Mouse (Mus musculus): ENCODE measurements around the gene Homez. TPM values are rescaled to one million over a fixed set of nuclear protein-coding genes. Genes with fewer than 3 reads are reported as not detected.

The Homez gene
- 12.0 and 12.4 TPM in 2 replicates for polyA plus RNA-seq (2012; rRNA removed)

GRCm38 (mm10) chr14:54870861-54871260, at the start of gene Homez:
Gene Homez (minus strand): TSS chr14:54870961.
- Histone ChIP-seq H3K4me3 (replicated peaks; ENCODE audit: insufficient read depth, low read depth, low read length) (no peak within 1 kb of the TSS), H3K4me1 (ENCODE audit: control insufficient read depth, insufficient read depth, low read length) (no peaks in the 10 kb centered on the region), H3K27ac (ENCODE audit: insufficient read depth, low read length) (no peak within 1 kb of the TSS), H3K27me3 (ENCODE audit: control insufficient read depth, insufficient read depth, low read length) (no peaks in the 10 kb centered on the region)
- TF ChIP-seq CTCF (IDR thresholded peaks at IDR 0.05; ENCODE audit: borderline replicate concordance, insufficient read depth, low read depth, low read length) (no peak), POLR2A (IDR thresholded peaks at IDR 0.05; ENCODE audit: borderline replicate concordance, insufficient read depth, low read length) (no peak)
- DNase-seq, result no peak
- 90% methylated on average over 5 of the region's 5 CpGs for whole genome bisulfite sequencing

- TF ChIP-seq POLR2A (IDR thresholded peaks at IDR 0.05; ENCODE audit: borderline replicate concordance, insufficient read depth, low read length) (no peak), CTCF (IDR thresholded peaks at IDR 0.05; ENCODE audit: borderline replicate concordance, insufficient read depth, low read depth, low read length) (no peak)
- DNase-seq, result no peak
- 90% methylated on average over 16 of the region's 16 CpGs for WGBS
- Histone ChIP-seq H3K27me3 (ENCODE audit: control insufficient read depth, insufficient read depth, low read length) (no peaks in the 10 kb centered on the region), H3K4me3 (replicated peaks; ENCODE audit: insufficient read depth, low read depth, low read length) (no peak overlapping the region), H3K4me1 (ENCODE audit: control insufficient read depth, insufficient read depth, low read length) (no peaks in the 10 kb centered on the region), H3K27ac (ENCODE audit: insufficient read depth, low read length) (no peak overlapping the region)
These were observed 49.4 kb upstream of the Homez start for GRCm38 (mm10) chr14:54920076-54920685.

- no peak for TF ChIP-seq CTCF (IDR thresholded peaks at IDR 0.05; ENCODE audit: borderline replicate concordance, insufficient read depth, low read depth, low read length)
- Histone ChIP-seq H3K4me1 (ENCODE audit: control insufficient read depth, insufficient read depth, low read length) (peaks cover 7% of the 10 kb centered on the region), H3K27ac (ENCODE audit: insufficient read depth, low read length) (peak overlapping the region; percentile 89), H3K4me3 (replicated peaks; ENCODE audit: insufficient read depth, low read depth, low read length) (peak overlapping the region; percentile 86), H3K27me3 (ENCODE audit: control insufficient read depth, insufficient read depth, low read length) (no peaks in the 10 kb centered on the region)
- peak; percentile 36 to 60 for DNase-seq
- WGBS, result 3% methylated on average over 10 of the region's 10 CpGs
These were observed 42.6 kb upstream of the Homez start for GRCm38 (mm10) chr14:54913343-54913742.

GRCm38 (mm10) chr14:54912886-54913285, 42.1 kb upstream of the Homez start, which contains the start of gene Slc22a17:
Gene Slc22a17 (minus strand): TSS chr14:54913132.
- H3K4me1 ChIP-seq (ENCODE audit: control insufficient read depth, insufficient read depth, low read length), result peaks cover 7% of the 10 kb centered on the region
- DNase-seq, result peak; percentile 83 to 84
- TF ChIP-seq CTCF (IDR thresholded peaks at IDR 0.05; ENCODE audit: borderline replicate concordance, insufficient read depth, low read depth, low read length) (no peak), POLR2A (IDR thresholded peaks at IDR 0.05; ENCODE audit: borderline replicate concordance, insufficient read depth, low read length) (peak; percentile 92)
- peak within 1 kb of the TSS; percentile 89 for H3K27ac ChIP-seq (ENCODE audit: insufficient read depth, low read length)
- peak within 1 kb of the TSS; percentile 86 for H3K4me3 ChIP-seq (replicated peaks; ENCODE audit: insufficient read depth, low read depth, low read length)
- H3K27me3 ChIP-seq (ENCODE audit: control insufficient read depth, insufficient read depth, low read length), result no peaks in the 10 kb centered on the region
- WGBS, result 1% methylated on average over 28 of the region's 28 CpGs

GRCm38 (mm10) chr14:54912109-54912850, 41.5 kb upstream of the Homez start:
- Histone ChIP-seq H3K4me1 (ENCODE audit: control insufficient read depth, insufficient read depth, low read length) (peaks cover 7% of the 10 kb centered on the region), H3K27ac (ENCODE audit: insufficient read depth, low read length) (peak overlapping the region; percentile 89), H3K4me3 (replicated peaks; ENCODE audit: insufficient read depth, low read depth, low read length) (peak overlapping the region; percentile 86), H3K27me3 (ENCODE audit: control insufficient read depth, insufficient read depth, low read length) (no peaks in the 10 kb centered on the region)
- under 1% methylated on average over 57 of the region's 69 CpGs for WGBS
- DNase-seq, result peak; percentile 51 to 56
- TF ChIP-seq CTCF (IDR thresholded peaks at IDR 0.05; ENCODE audit: borderline replicate concordance, insufficient read depth, low read depth, low read length) (no peak), POLR2A (IDR thresholded peaks at IDR 0.05; ENCODE audit: borderline replicate concordance, insufficient read depth, low read length) (no peak)

- 80% methylated on average over 7 of the region's 7 CpGs for WGBS
- H3K27me3 ChIP-seq (ENCODE audit: control insufficient read depth, insufficient read depth, low read length), result no peaks in the 10 kb centered on the region
- no peak overlapping the region for H3K4me3 ChIP-seq (replicated peaks; ENCODE audit: insufficient read depth, low read depth, low read length)
- DNase-seq, result no peak
- H3K27ac ChIP-seq (ENCODE audit: insufficient read depth, low read length), result no peak overlapping the region
- no peak for TF ChIP-seq POLR2A (IDR thresholded peaks at IDR 0.05; ENCODE audit: borderline replicate concordance, insufficient read depth, low read length)
- no peak for TF ChIP-seq CTCF (IDR thresholded peaks at IDR 0.05; ENCODE audit: borderline replicate concordance, insufficient read depth, low read depth, low read length)
- H3K4me1 ChIP-seq (ENCODE audit: control insufficient read depth, insufficient read depth, low read length), result peaks cover 7% of the 10 kb centered on the region
These were observed 37.9 kb upstream of the Homez start for GRCm38 (mm10) chr14:54908682-54909081.

- Histone ChIP-seq H3K4me3 (replicated peaks; ENCODE audit: insufficient read depth, low read depth, low read length) (no peak overlapping the region), H3K27ac (ENCODE audit: insufficient read depth, low read length) (no peak overlapping the region), H3K4me1 (ENCODE audit: control insufficient read depth, insufficient read depth, low read length) (peaks cover under 1% of the 10 kb centered on the region; the same call in 1 of the 2 replicates), H3K27me3 (ENCODE audit: control insufficient read depth, insufficient read depth, low read length) (no peaks in the 10 kb centered on the region)
- no peak for DNase-seq
- WGBS, result 92% methylated on average over 4 of the region's 4 CpGs
- TF ChIP-seq POLR2A (IDR thresholded peaks at IDR 0.05; ENCODE audit: borderline replicate concordance, insufficient read depth, low read length) (no peak), CTCF (IDR thresholded peaks at IDR 0.05; ENCODE audit: borderline replicate concordance, insufficient read depth, low read depth, low read length) (no peak)
These were observed 32.9 kb upstream of the Homez start for GRCm38 (mm10) chr14:54903641-54904040.

- Histone ChIP-seq H3K27ac (ENCODE audit: insufficient read depth, low read length) (no peak overlapping the region; the same call in 1 of the 2 replicates), H3K4me3 (replicated peaks; ENCODE audit: insufficient read depth, low read depth, low read length) (no peak overlapping the region), H3K4me1 (ENCODE audit: control insufficient read depth, insufficient read depth, low read length) (no peaks in the 10 kb centered on the region), H3K27me3 (ENCODE audit: control insufficient read depth, insufficient read depth, low read length) (no peaks in the 10 kb centered on the region)
- TF ChIP-seq CTCF (IDR thresholded peaks at IDR 0.05; ENCODE audit: borderline replicate concordance, insufficient read depth, low read depth, low read length) (peak; percentile 58; the same call in 1 of the 2 replicates), POLR2A (IDR thresholded peaks at IDR 0.05; ENCODE audit: borderline replicate concordance, insufficient read depth, low read length) (no peak)
- peak; percentile 61 to 76 for DNase-seq
- under 1% methylated on average over 3 of the region's 3 CpGs for WGBS
These were observed 29.6 kb upstream of the Homez start for GRCm38 (mm10) chr14:54900383-54900782.

Measured in cerebellum, adult 2 months (tissue).